Mouse (Mus musculus): ENCODE data around the gene Pde6d. TPM values are rescaled to one million over a fixed set of nuclear protein-coding genes. Genes with fewer than 3 reads are reported as not detected.
"Not testable (repeated sequence)": the region's sequence is repeated elsewhere in the genome, so short reads cannot be mapped to it uniquely, and the experiment has no call there.

Pde6d gene
- polyA plus RNA-seq, 1 experiment from 2014 or later, result 61.2 TPM

DNA sequence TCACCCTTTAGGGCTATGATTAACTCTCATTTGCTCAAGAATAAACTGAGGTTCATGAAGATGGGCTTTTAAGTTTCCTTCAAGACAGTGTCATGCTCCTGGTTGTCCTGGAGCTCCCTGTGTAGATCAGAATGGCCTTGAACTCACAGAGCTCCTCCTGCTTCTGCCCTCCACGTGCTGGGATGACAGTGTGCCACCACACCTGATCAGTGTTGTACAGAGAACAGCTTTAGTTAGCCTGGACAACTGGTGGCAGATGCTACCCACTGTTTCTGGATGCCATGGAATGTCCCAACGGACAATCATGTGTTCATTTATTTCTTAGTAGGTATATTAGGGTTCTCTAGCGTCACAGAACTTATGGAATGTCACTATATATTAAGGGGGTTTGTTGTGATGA lies 65.4 kb downstream of the Pde6d start:
- H3K4me1 ChIP-seq, result peaks cover 26% of the 10 kb centered on the region
- H3K9me3 ChIP-seq, result no peaks in the 10 kb centered on the region
- no peaks in the 10 kb centered on the region for H3K36me3 ChIP-seq (replicated peaks)
- 77% methylated on average over 3 of the region's 3 CpGs for WGBS
- H3K27me3 ChIP-seq (replicated peaks; ENCODE audit: low read depth, poor library complexity, severe bottlenecking), result no peaks in the 10 kb centered on the region
- DNase-seq (ENCODE audit: low spot score), result no peak
- H3K27ac ChIP-seq (replicated peaks), result no peak overlapping the region
- no peak overlapping the region for H3K4me3 ChIP-seq

DNA sequence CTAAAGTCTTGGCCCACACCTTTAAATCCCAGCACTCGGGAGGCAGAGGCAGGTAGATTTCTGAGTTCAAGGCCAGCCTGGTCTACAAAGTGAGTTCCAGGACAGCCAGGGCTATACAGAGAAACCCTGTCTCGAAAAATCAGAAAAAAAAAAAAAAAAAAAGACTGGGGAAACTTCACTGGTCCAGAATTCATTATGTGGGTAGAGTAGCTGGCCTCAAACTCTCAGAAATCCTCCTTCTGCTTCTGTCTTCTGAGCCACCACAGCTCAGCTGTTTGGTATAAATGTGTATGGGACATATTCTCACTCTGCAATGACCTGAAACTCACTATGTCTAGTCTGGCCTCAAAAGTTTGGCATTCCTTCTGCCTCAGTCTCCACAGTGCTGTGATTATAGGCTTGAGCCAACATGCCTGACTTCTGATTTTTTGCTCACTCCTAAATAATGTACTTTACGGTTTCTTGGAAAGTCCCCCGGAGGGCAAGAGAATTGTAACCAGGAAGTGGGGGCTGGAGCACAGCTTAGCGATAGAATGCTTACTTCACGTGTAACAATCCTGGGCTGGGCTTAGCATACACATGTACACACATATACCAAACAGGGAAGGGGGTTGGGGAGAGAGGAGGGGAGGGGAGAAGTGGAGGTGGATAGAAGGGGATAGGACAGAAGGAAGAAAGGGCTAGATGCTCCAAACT lies 66.6 kb downstream of the Pde6d start:
- DNase-seq (ENCODE audit: low spot score), result no peak
- peaks cover 31% of the 10 kb centered on the region for H3K4me1 ChIP-seq

DNA sequence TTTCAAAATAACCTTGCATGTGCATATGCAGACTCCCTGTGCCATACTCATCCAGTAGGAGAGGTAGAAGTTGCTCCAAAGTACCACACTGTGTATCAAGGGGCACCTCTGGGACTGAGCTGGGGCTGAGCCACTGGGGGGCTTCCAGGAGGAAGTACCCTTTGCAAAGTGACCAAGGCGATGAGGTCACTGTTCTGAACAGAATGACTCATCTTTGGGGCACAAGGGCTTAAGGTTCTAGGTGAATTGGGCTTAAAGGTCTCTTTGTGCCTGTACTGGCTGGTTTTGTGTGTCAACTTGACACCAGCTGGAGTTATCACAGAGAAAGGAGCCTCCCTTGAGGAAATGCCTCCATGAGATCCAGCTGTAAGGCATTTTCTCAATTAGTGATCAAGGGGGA lies 69.4 kb downstream of the Pde6d start:
- H3K27me3 ChIP-seq (replicated peaks; ENCODE audit: low read depth, poor library complexity, severe bottlenecking); H3K4me3 ChIP-seq; H3K9me3 ChIP-seq; DNase-seq (ENCODE audit: low spot score); H3K36me3 ChIP-seq (replicated peaks): not testable (repeated sequence)
- Histone ChIP-seq H3K4me1 (peaks cover 40% of the 10 kb centered on the region), H3K27ac (replicated peaks) (peak overlapping the region; percentile 48; the same call in 1 of the 2 replicates)
- WGBS, result 65% methylated on average over 1 of the region's 1 CpGs

More for the DNA sequence above, 66.6 kb downstream of the Pde6d start:
- H3K36me3 ChIP-seq (replicated peaks), result no peaks in the 10 kb centered on the region
- no peak overlapping the region for H3K4me3 ChIP-seq
- H3K27ac ChIP-seq (replicated peaks), result no peak overlapping the region
- WGBS, result 72% methylated on average over 6 of the region's 6 CpGs
- no peaks in the 10 kb centered on the region for H3K9me3 ChIP-seq
- no peaks in the 10 kb centered on the region for H3K27me3 ChIP-seq (replicated peaks; ENCODE audit: low read depth, poor library complexity, severe bottlenecking)

DNA sequence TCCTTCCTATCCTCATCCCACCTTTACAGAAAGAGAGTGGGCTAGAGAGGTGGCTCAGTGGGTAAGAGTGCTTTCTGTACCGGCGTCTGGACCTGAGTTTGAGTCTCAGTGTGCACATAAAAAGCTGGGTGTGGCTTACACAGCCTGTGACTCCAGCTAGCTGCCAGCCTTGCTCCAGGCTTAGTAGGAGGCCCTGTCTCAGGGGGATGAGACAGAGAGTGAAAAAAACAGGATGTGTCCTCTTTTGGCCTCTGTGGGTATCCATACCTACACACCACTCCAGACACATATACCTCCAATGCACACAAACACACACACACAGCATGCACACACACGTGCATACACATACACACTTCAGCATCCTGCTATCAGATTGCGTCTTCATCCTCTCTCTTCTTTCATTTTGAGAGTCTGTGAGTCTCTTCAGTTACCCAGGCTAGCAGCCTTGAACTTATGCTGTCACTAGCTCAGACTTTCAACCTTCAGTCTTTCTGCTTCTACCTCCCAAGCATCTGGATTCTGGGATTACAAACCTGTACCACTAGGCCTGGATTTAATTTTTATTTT lies 70.2 kb downstream of the Pde6d start:
- WGBS, result 82% methylated on average over 4 of the region's 4 CpGs

DNA sequence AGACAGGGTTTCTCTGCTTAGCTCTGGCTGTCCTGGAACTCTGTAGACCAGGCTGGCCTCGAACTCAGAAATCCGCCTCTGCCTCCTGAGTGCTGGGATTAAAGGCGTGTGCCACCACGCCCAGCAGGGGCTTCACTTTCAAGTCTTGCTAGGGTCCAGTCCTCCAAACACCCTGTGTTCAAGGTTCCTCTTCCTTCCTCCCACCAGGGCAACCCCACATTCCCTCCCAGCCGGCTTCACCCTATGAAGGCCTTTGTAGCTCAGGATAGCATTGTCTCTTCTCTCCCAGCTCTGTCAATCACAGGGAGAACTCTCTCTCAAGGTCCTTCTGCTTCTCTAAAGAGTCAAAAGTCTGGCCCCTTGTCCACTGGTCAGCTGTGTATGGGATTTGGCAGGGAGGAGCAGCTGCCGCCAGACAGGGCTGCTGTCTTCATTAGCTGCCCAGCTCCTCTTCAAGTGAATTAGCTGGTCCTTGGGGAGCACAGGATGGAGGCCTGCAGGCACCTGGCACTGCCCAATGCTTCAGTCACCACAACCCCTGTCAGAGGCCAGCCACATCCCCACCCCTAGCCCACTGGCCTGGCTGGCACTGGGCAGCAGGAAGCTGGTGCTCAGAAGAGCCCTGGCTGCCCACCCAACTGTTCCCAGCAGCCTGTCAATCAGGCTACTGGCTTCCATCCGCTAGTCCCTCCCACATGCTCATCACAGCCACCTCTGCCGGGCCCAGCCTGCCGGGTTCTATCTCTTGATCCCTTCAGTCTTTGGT lies 71.6 kb downstream of the Pde6d start:
- no peaks in the 10 kb centered on the region for H3K27me3 ChIP-seq (replicated peaks; ENCODE audit: low read depth, poor library complexity, severe bottlenecking)
- no peaks in the 10 kb centered on the region for H3K9me3 ChIP-seq
- WGBS, result 50% methylated on average over 9 of the region's 9 CpGs
- no peaks in the 10 kb centered on the region for H3K36me3 ChIP-seq (replicated peaks)
- no peak overlapping the region for H3K4me3 ChIP-seq
- peaks cover 45% of the 10 kb centered on the region for H3K4me1 ChIP-seq
- DNase-seq (ENCODE audit: low spot score), result no peak
- peak overlapping the region; percentile 91 for H3K27ac ChIP-seq (replicated peaks)

More for the DNA sequence above, 70.2 kb downstream of the Pde6d start:
- Histone ChIP-seq H3K9me3 (no peaks in the 10 kb centered on the region), H3K36me3 (replicated peaks) (no peaks in the 10 kb centered on the region), H3K27ac (replicated peaks) (peak overlapping the region; percentile 91), H3K4me3 (no peak overlapping the region), H3K27me3 (replicated peaks; ENCODE audit: low read depth, poor library complexity, severe bottlenecking) (no peaks in the 10 kb centered on the region), H3K4me1 (peaks cover 40% of the 10 kb centered on the region)
- DNase-seq (ENCODE audit: low spot score), result no peak

DNA sequence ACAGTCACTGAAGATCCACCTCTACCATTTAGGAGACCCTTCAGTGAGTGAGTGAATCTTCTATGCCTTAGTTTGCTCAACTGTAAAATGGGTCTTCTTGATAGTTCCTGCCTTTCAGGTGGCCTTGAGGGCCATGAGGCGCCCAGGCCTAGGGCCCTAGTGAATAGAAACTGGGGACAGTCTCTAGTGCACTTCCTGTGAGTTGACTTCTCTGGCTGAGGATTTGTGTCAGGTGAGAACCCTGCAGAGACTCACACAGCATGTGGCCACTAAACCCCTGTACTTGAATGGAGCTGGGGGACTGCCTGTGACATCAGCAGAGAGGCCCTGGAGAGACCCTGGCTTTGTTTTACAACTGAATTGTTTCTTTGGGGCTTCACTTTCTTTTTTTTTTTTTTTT lies 72.2 kb downstream of the Pde6d start:
- 93% methylated on average over 1 of the region's 1 CpGs for WGBS
- Histone ChIP-seq H3K36me3 (replicated peaks) (no peaks in the 10 kb centered on the region), H3K4me1 (peaks cover 51% of the 10 kb centered on the region), H3K9me3 (no peaks in the 10 kb centered on the region), H3K27ac (replicated peaks) (peak overlapping the region; percentile 91), H3K27me3 (replicated peaks; ENCODE audit: low read depth, poor library complexity, severe bottlenecking) (no peaks in the 10 kb centered on the region), H3K4me3 (no peak overlapping the region)
- no peak for DNase-seq (ENCODE audit: low spot score)

DNA sequence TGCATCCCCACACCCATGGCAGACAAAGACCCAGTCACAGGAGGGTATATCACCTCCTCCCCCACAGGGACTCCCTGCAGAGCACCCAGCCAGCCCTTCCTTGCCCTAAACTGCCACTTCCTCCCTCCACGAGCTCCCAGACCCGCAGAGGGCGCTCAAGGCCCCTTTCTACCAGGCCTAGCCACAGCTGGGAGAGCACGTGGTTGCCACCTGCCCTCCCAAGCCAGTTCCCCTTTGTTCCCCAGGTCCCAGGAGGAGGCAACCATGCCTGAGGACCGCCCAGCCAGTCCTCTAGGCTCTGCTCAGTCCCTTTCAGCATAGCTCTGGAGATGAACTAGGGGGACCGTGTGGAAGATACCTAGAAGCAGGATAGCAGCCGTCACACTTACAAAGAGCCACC lies 73.0 kb downstream of the Pde6d start:
- peak; percentile 93 for DNase-seq (ENCODE audit: low spot score)
- Histone ChIP-seq H3K36me3 (replicated peaks) (no peaks in the 10 kb centered on the region), H3K4me3 (0 out of 2 replicates have a peak overlapping the region, but pooled peaks have one; percentile 25), H3K27ac (replicated peaks) (peak overlapping the region; percentile 91), H3K27me3 (replicated peaks; ENCODE audit: low read depth, poor library complexity, severe bottlenecking) (no peaks in the 10 kb centered on the region), H3K9me3 (no peaks in the 10 kb centered on the region), H3K4me1 (peaks cover 59% of the 10 kb centered on the region)
- WGBS, result 7% methylated on average over 7 of the region's 7 CpGs

DNA sequence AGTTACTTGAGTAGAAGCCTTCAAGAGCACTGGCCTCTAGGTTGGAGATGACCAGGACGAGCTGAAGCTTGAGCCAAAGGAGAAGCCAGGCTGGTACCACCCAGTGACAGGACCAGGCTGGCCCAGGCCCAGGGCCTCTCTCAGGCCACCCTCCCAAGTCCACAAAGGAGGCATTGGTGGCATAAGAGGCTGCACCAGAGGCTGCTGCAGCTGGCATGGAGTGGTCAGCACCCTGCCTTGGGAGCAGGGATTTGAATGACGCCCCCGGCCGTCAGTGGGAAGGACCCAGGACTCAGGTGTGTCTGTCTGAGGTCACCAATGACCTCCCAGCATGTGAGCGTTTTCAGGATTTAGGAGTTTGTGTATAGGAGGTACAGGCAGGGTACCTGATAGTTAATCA lies 74.6 kb downstream of the Pde6d start:
- peaks cover 72% of the 10 kb centered on the region for H3K4me1 ChIP-seq
- H3K4me3 ChIP-seq, result no peak overlapping the region
- no peak for DNase-seq (ENCODE audit: low spot score)
- H3K9me3 ChIP-seq, result no peaks in the 10 kb centered on the region
- 86% methylated on average over 5 of the region's 5 CpGs for WGBS
- peak overlapping the region; percentile 57; the same call in 1 of the 2 replicates for H3K27ac ChIP-seq (replicated peaks)
- H3K36me3 ChIP-seq (replicated peaks), result no peaks in the 10 kb centered on the region
- no peaks in the 10 kb centered on the region for H3K27me3 ChIP-seq (replicated peaks; ENCODE audit: low read depth, poor library complexity, severe bottlenecking)

DNA sequence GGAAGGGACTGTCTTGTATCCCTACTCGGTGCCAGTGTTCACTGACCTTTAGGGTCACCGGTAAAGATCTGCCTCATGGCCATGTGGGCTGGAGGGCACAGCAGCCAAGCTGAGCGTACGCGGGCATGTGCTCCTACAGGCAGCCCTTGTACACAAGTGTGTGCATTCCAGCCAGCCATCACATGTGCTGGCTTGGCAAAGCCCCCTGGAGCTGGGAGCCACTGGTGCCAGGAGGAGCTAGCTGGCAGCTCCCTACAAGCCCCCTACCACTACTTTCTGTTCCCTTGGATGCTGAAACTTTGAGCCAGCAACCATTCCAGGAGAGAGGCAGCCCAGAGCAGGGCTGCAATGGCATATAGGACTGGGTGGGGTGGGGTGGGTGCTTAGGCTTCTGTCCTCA lies 76.0 kb downstream of the Pde6d start:
- H3K27me3 ChIP-seq (replicated peaks; ENCODE audit: low read depth, poor library complexity, severe bottlenecking), result no peaks in the 10 kb centered on the region
- H3K4me3 ChIP-seq, result no peak overlapping the region
- no peak for DNase-seq (ENCODE audit: low spot score)
- 84% methylated on average over 5 of the region's 5 CpGs for WGBS
- no peaks in the 10 kb centered on the region for H3K9me3 ChIP-seq
- peak overlapping the region; percentile 99 for H3K27ac ChIP-seq (replicated peaks)
- H3K36me3 ChIP-seq (replicated peaks), result no peaks in the 10 kb centered on the region
- peaks cover 74% of the 10 kb centered on the region for H3K4me1 ChIP-seq

DNA sequence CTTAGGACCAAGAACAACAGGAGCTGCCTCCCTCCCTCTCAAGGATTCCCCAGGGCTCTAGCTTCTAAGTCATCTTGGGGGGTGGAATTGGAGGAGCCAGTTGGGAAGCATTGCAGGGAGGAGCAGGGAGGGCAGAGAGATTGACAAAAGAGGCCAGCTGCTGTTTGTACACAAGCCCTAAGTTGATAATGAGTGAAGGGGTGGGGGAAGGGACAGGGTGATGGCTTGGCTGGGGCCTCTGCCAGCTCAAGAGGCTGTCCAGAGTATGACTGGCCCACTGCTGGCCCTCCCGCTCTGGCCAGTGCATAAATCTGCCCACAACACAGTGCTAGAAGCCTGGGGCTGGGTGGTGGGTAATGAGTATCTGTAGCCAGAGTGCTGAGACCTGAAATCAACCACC lies 77.0 kb downstream of the Pde6d start:
- no peaks in the 10 kb centered on the region for H3K9me3 ChIP-seq
- H3K4me3 ChIP-seq, result peak overlapping the region; percentile 59
- no peaks in the 10 kb centered on the region for H3K36me3 ChIP-seq (replicated peaks)
- peak overlapping the region; percentile 99 for H3K27ac ChIP-seq (replicated peaks)
- WGBS, result 72% methylated on average over 1 of the region's 1 CpGs
- H3K27me3 ChIP-seq (replicated peaks; ENCODE audit: low read depth, poor library complexity, severe bottlenecking), result no peaks in the 10 kb centered on the region
- peak; percentile 49 for DNase-seq (ENCODE audit: low spot score)
- H3K4me1 ChIP-seq, result peaks cover 73% of the 10 kb centered on the region

DNA sequence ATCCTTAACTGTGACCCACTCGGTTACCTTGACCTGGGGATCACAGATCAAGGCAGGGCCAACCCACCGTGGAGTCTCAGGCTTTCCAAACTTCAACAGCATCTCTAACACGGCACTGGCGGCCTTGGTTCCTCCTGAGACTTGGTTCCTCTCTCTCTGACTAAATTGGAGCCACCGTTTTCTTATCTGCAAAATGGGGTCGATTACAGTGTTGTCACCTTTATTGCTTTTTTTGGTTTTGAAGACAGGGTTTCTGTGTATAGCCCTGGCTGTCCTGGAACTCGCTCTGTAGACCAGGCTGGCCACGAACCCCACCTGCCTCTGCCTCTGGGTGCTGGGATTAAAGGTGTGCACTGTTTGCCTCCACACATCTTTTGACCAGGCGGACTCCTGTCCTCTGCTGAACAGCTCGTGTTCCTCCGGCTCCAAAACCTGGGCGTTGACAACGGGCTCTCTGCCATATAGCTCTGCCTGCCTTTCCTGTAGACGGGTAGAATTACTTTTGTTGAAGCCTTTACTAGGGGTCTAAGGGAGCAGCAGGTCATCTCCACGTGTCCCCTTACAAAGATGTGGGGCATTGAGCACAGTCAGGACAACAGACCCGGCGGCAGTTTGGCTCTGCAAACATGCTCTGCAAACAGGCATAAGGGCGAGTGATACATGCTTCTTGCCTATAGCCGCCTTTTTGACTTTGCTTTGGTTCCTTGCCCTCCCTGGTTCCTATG lies 77.6 kb downstream of the Pde6d start:
- no peaks in the 10 kb centered on the region for H3K27me3 ChIP-seq (replicated peaks; ENCODE audit: low read depth, poor library complexity, severe bottlenecking)
- no peaks in the 10 kb centered on the region for H3K9me3 ChIP-seq
- H3K36me3 ChIP-seq (replicated peaks), result no peaks in the 10 kb centered on the region
- 18% methylated on average over 19 of the region's 19 CpGs for WGBS
- H3K27ac ChIP-seq (replicated peaks), result peak overlapping the region; percentile 99
- DNase-seq (ENCODE audit: low spot score), result peak; percentile 53
- peaks cover 74% of the 10 kb centered on the region for H3K4me1 ChIP-seq
- peak overlapping the region; percentile 59 for H3K4me3 ChIP-seq

DNA sequence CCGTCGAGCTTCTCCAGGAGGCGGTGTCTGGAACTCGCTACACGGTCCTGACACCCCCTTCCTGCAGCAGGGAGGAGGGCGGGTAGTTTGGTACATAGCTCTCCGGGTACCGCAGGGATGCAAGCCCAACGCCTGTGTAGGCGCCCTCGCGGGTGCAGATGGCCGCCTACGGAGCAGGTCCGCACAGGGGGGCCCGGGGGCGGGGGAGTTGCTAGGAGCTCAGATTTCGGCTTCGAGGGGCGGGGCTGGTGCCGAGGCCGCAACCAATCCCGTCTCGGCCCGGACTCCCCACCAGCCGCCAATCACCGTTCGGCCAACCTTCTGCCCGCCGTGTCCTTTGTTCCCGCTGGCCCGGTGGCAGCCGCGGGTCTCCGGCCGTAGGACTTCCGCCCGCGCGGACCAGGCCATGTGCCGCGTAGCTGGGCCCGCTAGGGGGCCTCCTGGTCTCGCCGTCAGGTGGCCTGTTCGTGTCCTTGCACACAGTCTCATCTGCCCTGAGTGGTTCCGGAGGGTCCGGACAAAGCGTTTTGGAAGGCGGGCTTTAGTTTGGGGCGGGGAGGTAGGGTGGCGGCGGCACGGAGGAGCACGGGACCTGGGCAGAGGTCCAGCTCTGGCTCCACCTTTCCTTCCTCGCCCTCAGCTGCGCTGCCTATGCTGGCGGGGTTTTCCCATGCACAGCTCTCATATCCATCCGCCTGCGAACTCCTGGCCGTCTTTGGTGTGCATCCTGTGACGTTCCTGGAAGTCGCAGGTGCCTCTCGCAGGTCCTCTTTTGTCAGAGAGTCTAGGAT lies 78.3 kb downstream of the Pde6d start:
- peaks cover 70% of the 10 kb centered on the region for H3K4me1 ChIP-seq
- H3K36me3 ChIP-seq (replicated peaks), result no peaks in the 10 kb centered on the region
- no peaks in the 10 kb centered on the region for H3K9me3 ChIP-seq
- H3K27me3 ChIP-seq (replicated peaks; ENCODE audit: low read depth, poor library complexity, severe bottlenecking), result no peaks in the 10 kb centered on the region
- peak overlapping the region; percentile 59 for H3K4me3 ChIP-seq
- under 1% methylated on average over 64 of the region's 64 CpGs for WGBS
- H3K27ac ChIP-seq (replicated peaks), result peak overlapping the region; percentile 99
- DNase-seq (ENCODE audit: low spot score), result peak; percentile 99
